Mouse (Mus musculus): ENCODE results near the gene C530008M17Rik. TPM values are rescaled to one million over a fixed set of nuclear protein-coding genes. Genes with fewer than 3 reads are reported as not detected.

The C530008M17Rik gene
- polyA plus RNA-seq, 1 experiment from 2014 or later = 27.6 TPM

DNA sequence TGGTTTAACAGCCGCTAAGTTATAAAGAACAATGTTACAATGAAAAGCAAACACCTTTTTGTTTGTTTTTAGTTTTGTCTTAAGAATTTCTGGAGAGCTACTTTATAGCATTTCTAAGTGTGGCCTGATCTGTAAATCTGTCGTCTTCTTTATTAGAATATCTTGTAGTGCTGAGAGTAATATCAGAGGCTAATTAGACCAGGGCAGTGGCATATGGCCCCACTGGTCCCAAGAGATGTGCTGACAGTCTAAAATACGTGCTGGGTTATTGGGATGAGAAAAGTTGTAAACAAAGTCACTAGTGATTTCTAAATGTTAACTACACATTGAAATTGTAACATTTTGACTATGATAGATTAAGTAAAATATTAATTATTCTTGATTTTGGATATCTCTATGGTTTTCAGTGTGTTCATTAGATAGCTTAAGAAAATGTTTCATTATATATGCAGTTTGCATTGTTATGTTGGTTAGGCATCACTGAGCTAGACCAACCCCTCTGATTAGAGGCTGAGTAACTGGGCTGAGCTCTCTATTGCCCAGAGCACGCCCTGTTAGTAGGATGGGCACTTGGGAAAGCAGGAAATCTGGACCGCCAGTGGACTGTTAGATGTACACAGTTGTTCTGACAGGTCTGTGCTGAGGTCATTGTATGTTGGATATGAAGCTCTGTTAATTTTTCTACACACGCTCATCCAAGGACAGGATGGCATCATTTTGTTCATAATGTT, 9.9 kb downstream of the C530008M17Rik start:
- Histone ChIP-seq H3K9ac (no peak overlapping the region), H3K27ac (replicated peaks) (no peak overlapping the region), H3K9me3 (no peaks in the 10 kb centered on the region), H3K4me3 (no peak overlapping the region), H3K36me3 (no peaks in the 10 kb centered on the region), H3K4me2 (no peak overlapping the region), H3K4me1 (no peaks in the 10 kb centered on the region), H3K27me3 (replicated peaks) (no peaks in the 10 kb centered on the region)
- WGBS = 78% methylated on average over 6 of the region's 6 CpGs
- no peak for ATAC-seq (ENCODE audit: extremely low read depth, insufficient number of reproducible peaks, low FRiP score, low TSS enrichment)

GRCm38 (mm10) chr5:76668118-76668517, 11.8 kb downstream of the C530008M17Rik start:
- no peaks in the 10 kb centered on the region for H3K27me3 ChIP-seq (replicated peaks)
- H3K9ac ChIP-seq = no peak overlapping the region
- no peak for ATAC-seq (ENCODE audit: extremely low read depth, insufficient number of reproducible peaks, low FRiP score, low TSS enrichment)
- H3K4me3 ChIP-seq = no peak overlapping the region
- 63% methylated on average over 5 of the region's 5 CpGs for WGBS
- no peaks in the 10 kb centered on the region for H3K36me3 ChIP-seq
- H3K27ac ChIP-seq (replicated peaks) = no peak overlapping the region
- no peaks in the 10 kb centered on the region for H3K4me1 ChIP-seq
- H3K9me3 ChIP-seq = no peaks in the 10 kb centered on the region
- H3K4me2 ChIP-seq = no peak overlapping the region

- Histone ChIP-seq H3K9me3 (no peaks in the 10 kb centered on the region), H3K36me3 (no peaks in the 10 kb centered on the region), H3K9ac (no peak overlapping the region), H3K27ac (replicated peaks) (no peak overlapping the region), H3K4me3 (no peak overlapping the region), H3K4me2 (no peak overlapping the region), H3K4me1 (no peaks in the 10 kb centered on the region), H3K27me3 (replicated peaks) (no peaks in the 10 kb centered on the region)
- no peak for ATAC-seq (ENCODE audit: extremely low read depth, insufficient number of reproducible peaks, low FRiP score, low TSS enrichment)
- WGBS = 82% methylated on average over 5 of the region's 5 CpGs
Observed at GRCm38 (mm10) chr5:76668547-76668946, 12.2 kb downstream of the C530008M17Rik start.

GRCm38 (mm10) chr5:76670183-76670582, 13.9 kb downstream of the C530008M17Rik start:
- ATAC-seq (ENCODE audit: extremely low read depth, insufficient number of reproducible peaks, low FRiP score, low TSS enrichment) = no peak
- Histone ChIP-seq H3K4me1 (no peaks in the 10 kb centered on the region), H3K36me3 (no peaks in the 10 kb centered on the region), H3K4me3 (no peak overlapping the region), H3K27ac (replicated peaks) (no peak overlapping the region), H3K27me3 (replicated peaks) (no peaks in the 10 kb centered on the region), H3K9me3 (no peaks in the 10 kb centered on the region), H3K4me2 (no peak overlapping the region), H3K9ac (no peak overlapping the region)
- WGBS = 83% methylated on average over 10 of the region's 10 CpGs

DNA sequence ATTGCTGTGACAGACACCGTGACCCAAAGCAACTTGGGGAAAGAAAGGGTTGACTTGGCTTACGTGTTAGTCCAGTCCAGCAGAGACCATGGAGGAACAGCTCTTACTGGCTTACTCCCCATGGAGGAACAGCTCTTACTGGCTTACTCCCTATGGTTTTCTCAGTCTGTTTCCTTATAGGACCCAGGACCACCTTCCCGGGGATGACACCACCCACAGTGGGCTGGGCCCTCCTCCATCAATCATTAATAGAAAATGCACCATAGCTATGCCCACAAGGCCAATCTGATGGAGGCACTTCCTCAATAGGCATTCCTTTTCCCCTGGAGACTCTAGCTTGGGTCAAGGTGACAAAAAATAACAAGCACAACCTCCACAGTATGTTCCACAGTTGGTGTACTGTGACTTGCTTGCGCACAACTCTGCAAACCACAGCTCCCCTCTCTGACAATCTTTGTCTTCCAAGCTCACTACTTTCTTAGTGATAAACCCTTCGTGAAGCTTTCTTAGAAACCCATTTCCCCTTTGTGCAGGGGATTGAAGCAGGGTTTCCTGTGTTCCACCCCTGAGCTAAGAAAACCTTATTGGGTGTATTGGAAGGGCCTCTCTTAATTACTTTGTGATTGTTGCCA, 17.8 kb downstream of the C530008M17Rik start:
- H3K9ac ChIP-seq = no peak overlapping the region
- no peaks in the 10 kb centered on the region for H3K9me3 ChIP-seq
- no peak overlapping the region for H3K4me3 ChIP-seq
- 82% methylated on average over 5 of the region's 5 CpGs for WGBS
- no peaks in the 10 kb centered on the region for H3K27me3 ChIP-seq (replicated peaks)
- H3K4me1 ChIP-seq = no peaks in the 10 kb centered on the region
- no peak for ATAC-seq (ENCODE audit: extremely low read depth, insufficient number of reproducible peaks, low FRiP score, low TSS enrichment)
- no peaks in the 10 kb centered on the region for H3K36me3 ChIP-seq
- no peak overlapping the region for H3K4me2 ChIP-seq
- no peak overlapping the region for H3K27ac ChIP-seq (replicated peaks)

- Histone ChIP-seq H3K4me2 (no peak overlapping the region), H3K9me3 (no peaks in the 10 kb centered on the region), H3K36me3 (no peaks in the 10 kb centered on the region), H3K4me1 (no peaks in the 10 kb centered on the region), H3K9ac (no peak overlapping the region), H3K4me3 (no peak overlapping the region), H3K27me3 (replicated peaks) (no peaks in the 10 kb centered on the region), H3K27ac (replicated peaks) (no peak overlapping the region)
- ATAC-seq (ENCODE audit: extremely low read depth, insufficient number of reproducible peaks, low FRiP score, low TSS enrichment) = no peak
- 60% methylated on average over 4 of the region's 4 CpGs for WGBS
Observed at GRCm38 (mm10) chr5:76675369-76675768, 19.1 kb downstream of the C530008M17Rik start.

GRCm38 (mm10) chr5:76680959-76681358, 24.6 kb downstream of the C530008M17Rik start:
- 77% methylated on average over 3 of the region's 3 CpGs for WGBS
- Histone ChIP-seq H3K27ac (replicated peaks) (no peak overlapping the region), H3K4me1 (no peaks in the 10 kb centered on the region), H3K4me2 (no peak overlapping the region), H3K9me3 (no peaks in the 10 kb centered on the region; the same call in 1 of the 2 replicates), H3K9ac (no peak overlapping the region), H3K4me3 (no peak overlapping the region), H3K36me3 (no peaks in the 10 kb centered on the region), H3K27me3 (replicated peaks) (no peaks in the 10 kb centered on the region)
- ATAC-seq (ENCODE audit: extremely low read depth, insufficient number of reproducible peaks, low FRiP score, low TSS enrichment) = no peak

- no peak for ATAC-seq (ENCODE audit: extremely low read depth, insufficient number of reproducible peaks, low FRiP score, low TSS enrichment)
- H3K27ac ChIP-seq (replicated peaks) = no peak overlapping the region
- 71% methylated on average over 4 of the region's 4 CpGs for whole genome bisulfite sequencing
Observed at GRCm38 (mm10) chr5:76681895-76682656, 25.8 kb downstream of the C530008M17Rik start.

DNA sequence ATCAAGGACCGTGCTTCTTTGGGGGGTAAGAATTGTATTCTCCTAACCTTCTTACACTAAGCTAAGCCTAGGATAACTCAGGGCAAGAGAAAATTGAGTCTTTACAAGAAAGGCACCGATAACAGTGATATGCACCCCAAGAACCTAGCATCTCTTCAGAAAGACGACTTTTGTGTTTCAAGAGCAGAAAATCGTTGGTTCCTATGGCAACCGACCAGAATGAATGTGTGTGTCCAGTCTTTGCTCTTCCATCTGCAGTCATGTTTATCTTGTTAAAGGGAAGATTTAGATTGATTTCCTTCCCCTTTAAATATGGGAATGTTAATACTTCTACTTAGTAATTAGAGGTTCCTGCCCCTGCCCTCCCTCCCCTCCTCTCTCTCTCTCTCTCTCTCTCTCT, 27.1 kb downstream of the C530008M17Rik start:
- ATAC-seq (ENCODE audit: extremely low read depth, insufficient number of reproducible peaks, low FRiP score, low TSS enrichment) = no peak
- 0 out of 2 replicates have a peak, but pooled peaks cover 2% of the 10 kb centered on the region for H3K4me1 ChIP-seq
- H3K4me2 ChIP-seq = no peak overlapping the region
- H3K9ac ChIP-seq = no peak overlapping the region
- H3K9me3 ChIP-seq = no peaks in the 10 kb centered on the region; the same call in 1 of the 2 replicates
- no peaks in the 10 kb centered on the region for H3K36me3 ChIP-seq
- no peaks in the 10 kb centered on the region for H3K27me3 ChIP-seq (replicated peaks)
- no peak overlapping the region for H3K4me3 ChIP-seq
- no peak overlapping the region for H3K27ac ChIP-seq (replicated peaks)
- 81% methylated on average over 5 of the region's 5 CpGs for WGBS

More at GRCm38 (mm10) chr5:76681895-76682656, 25.8 kb downstream of the C530008M17Rik start:
- Histone ChIP-seq H3K4me2 (no peak overlapping the region), H3K4me3 (no peak overlapping the region), H3K27me3 (replicated peaks) (no peaks in the 10 kb centered on the region), H3K9me3 (no peaks in the 10 kb centered on the region; the same call in 1 of the 2 replicates), H3K36me3 (no peaks in the 10 kb centered on the region), H3K9ac (no peak overlapping the region), H3K4me1 (no peaks in the 10 kb centered on the region)

DNA sequence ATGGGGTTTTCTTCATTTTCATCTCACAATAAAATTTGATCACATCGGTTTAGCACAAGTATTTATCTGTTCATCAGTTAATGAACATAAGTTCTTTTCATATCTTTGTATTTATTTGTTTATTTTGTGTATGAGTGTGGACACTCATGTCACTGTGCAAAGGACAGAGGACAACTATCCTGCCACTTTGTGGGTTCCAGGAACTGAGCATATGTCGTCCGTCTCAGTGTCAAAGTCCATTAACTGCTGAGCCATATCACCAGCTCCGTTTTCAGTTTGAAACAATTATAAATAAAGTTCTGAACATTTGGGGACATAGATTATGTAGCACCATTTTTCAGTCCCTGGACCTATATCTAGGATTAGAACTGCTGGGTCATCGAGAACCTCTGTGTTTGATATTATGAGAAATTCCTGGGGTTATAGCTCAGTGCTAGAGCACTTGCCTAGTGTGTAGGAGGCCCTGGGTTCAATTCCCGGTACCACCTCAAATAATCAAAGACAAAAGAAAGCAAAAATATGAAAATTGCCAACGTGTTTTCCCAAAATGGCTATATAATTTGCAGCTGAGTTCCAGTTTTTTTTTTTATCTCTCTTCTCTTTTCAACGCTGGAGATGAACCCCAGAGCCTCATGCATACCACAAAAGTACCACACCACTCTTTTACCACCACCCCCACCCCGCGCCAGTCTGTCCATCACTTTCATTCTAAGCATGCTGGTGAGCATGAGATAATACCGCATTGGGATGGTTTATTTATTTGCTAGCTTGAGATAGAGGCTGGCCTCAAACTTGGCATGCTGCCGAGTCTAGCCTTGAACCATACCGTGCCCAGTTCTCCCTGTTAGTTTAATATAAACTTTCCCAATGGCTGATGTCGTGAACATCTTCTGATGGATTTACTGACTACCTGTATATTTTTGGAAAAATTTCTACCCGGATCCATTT, 28.6 kb downstream of the C530008M17Rik start:
- Histone ChIP-seq H3K27me3 (replicated peaks) (no peaks in the 10 kb centered on the region), H3K4me1 (0 out of 2 replicates have a peak, but pooled peaks cover 5% of the 10 kb centered on the region), H3K9me3 (no peaks in the 10 kb centered on the region; the same call in 1 of the 2 replicates), H3K9ac (no peak overlapping the region), H3K4me3 (no peak overlapping the region), H3K27ac (replicated peaks) (no peak overlapping the region), H3K36me3 (no peaks in the 10 kb centered on the region), H3K4me2 (no peak overlapping the region)
- ATAC-seq (ENCODE audit: extremely low read depth, insufficient number of reproducible peaks, low FRiP score, low TSS enrichment) = no peak
- 82% methylated on average over 15 of the region's 15 CpGs for WGBS

Measured in heart, embryonic 13.5 days (tissue).